Mouse (Mus musculus) hindbrain, postnatal 0 days (tissue): ENCODE measurements around the gene Rapgef4. TPM values are rescaled to one million over a fixed set of nuclear protein-coding genes. Genes with fewer than 3 reads are reported as not detected.

Experiments
- ATAC-seq: fragments of 200-750 bp; cut with Nextera tagmentation; 2 replicates; pipeline ENCODE4 v1.8.0; 2017; ENCODE audit warnings: mild to moderate bottlenecking, moderate TSS enrichment, moderate library complexity
- DNase-seq: peaks from one replicate; pipeline ENCODE4 v3.0.0-alpha.2; 2015; ENCODE audit warnings: low spot score
- H3K27ac ChIP-seq: fragments of 300-500 bp; sonication (generic); 2 replicates; pipeline ENCODE4 v1.5.1; 2014; ENCODE audit warnings: mild to moderate bottlenecking
- H3K27me3 ChIP-seq: fragments of 300-500 bp; sonication (generic); 2 replicates; pipeline ENCODE4 v1.6.1; 2014; ENCODE audit warnings: low read length, mixed read lengths; ENCODE audit not compliant: insufficient read depth
- H3K36me3 ChIP-seq: fragments of 300-500 bp; sonication (generic); 2 replicates; pipeline ENCODE4 v1.6.1; 2014; ENCODE audit warnings: low read length, mixed read lengths; ENCODE audit not compliant: insufficient read depth
- H3K4me1 ChIP-seq: fragments of 300-500 bp; sonication (generic); 2 replicates; pipeline ENCODE4 v1.6.1; 2014; ENCODE audit warnings: antibody characterized with exemption, low read length, mixed read lengths; ENCODE audit not compliant: insufficient read depth
- H3K4me2 ChIP-seq: fragments of 300-500 bp; sonication (generic); 2 replicates; pipeline ENCODE4 v1.6.1; 2014; ENCODE audit warnings: low read depth, mild to moderate bottlenecking, low read length, moderate library complexity, mixed read lengths
- H3K4me3 ChIP-seq: fragments of 300-500 bp; sonication (generic); 2 replicates; pipeline ENCODE4 v1.5.1; 2014; ENCODE audit warnings: low read length
- H3K9ac ChIP-seq: fragments of 300-500 bp; sonication (generic); replicated peaks from 2 replicates; pipeline ENCODE4 v1.6.1; 2014; ENCODE audit warnings: mild to moderate bottlenecking, low read length, moderate library complexity, mixed read lengths
- H3K9me3 ChIP-seq: fragments of 300-500 bp; sonication (generic); 2 replicates; pipeline ENCODE4 v1.6.1; 2016; ENCODE audit warnings: low read length, mixed read lengths
- CTCF ChIP-seq: IDR thresholded peaks from 2 replicates; pipeline ENCODE4 v1.5.1; 2016; ENCODE audit warnings: antibody characterized with exemption, control low read depth, low read depth
- WGBS: fragments of 180-500 bp; shearing (Covaris S2); extraction: QIAGEN DNeasy Blood & Tissue Kit; methylation state at CpG from one replicate; pipeline ENCODE4 v1.1.7; 2014; 5-methylcytosine and 5-hydroxymethylcytosine counted together
- polyA plus RNA-seq: library from polyadenylated mRNA; unstranded; fragments of >200 nt; fragmentation: Nextera tagmentation; extraction: Ambion mirVana; gene quantifications from 2 replicates; pipeline ENCODE4 v1.2.1, GENCODE M21; 2015
- total RNA-seq: library from RNA; depleted of rRNA; stranded (reverse); fragments of >200 nt; gene quantifications from 2 replicates; pipeline ENCODE4 v1.2.3, GENCODE M21; 2014

Rapgef4 gene
- total and polyA plus RNA-seq, 2 experiments from 2014 or later: 47.3 to 104 TPM

GRCm38 (mm10) chr2:72221706-72222105, 240.7 kb downstream of the Rapgef4 start:
- 50% methylated on average over 7 of the region's 7 CpGs for whole genome bisulfite sequencing
- DNase-seq (no peak), ATAC-seq (no peak)
- H3K36me3 ChIP-seq: no peaks in the 10 kb centered on the region
- H3K27ac ChIP-seq: no peak overlapping the region
- TF ChIP-seq CTCF: no peak
- H3K9ac ChIP-seq: no peak overlapping the region
- H3K4me2 ChIP-seq: no peak overlapping the region
- no peaks in the 10 kb centered on the region for H3K4me1 ChIP-seq
- H3K4me3 ChIP-seq: no peak overlapping the region
- no peaks in the 10 kb centered on the region for H3K27me3 ChIP-seq
- H3K9me3 ChIP-seq: no peaks in the 10 kb centered on the region

GRCm38 (mm10) chr2:72222276-72222675, 241.2 kb downstream of the Rapgef4 start:
- Histone ChIP-seq H3K4me3 (no peak overlapping the region), H3K27me3 (no peaks in the 10 kb centered on the region), H3K36me3 (no peaks in the 10 kb centered on the region), H3K27ac (no peak overlapping the region), H3K9ac (no peak overlapping the region), H3K4me2 (no peak overlapping the region), H3K4me1 (no peaks in the 10 kb centered on the region), H3K9me3 (no peaks in the 10 kb centered on the region)
- 85% methylated on average over 4 of the region's 4 CpGs for WGBS
- no peak for TF ChIP-seq CTCF
- DNase-seq (no peak), ATAC-seq (no peak)

GRCm38 (mm10) chr2:72222736-72223455, 241.9 kb downstream of the Rapgef4 start:
- ATAC-seq (no peak), DNase-seq (no peak)
- Histone ChIP-seq H3K27me3 (no peaks in the 10 kb centered on the region), H3K27ac (no peak overlapping the region), H3K9ac (no peak overlapping the region), H3K4me3 (no peak overlapping the region), H3K9me3 (no peaks in the 10 kb centered on the region), H3K4me2 (no peak overlapping the region), H3K36me3 (no peaks in the 10 kb centered on the region), H3K4me1 (no peaks in the 10 kb centered on the region)
- no peak for TF ChIP-seq CTCF
- WGBS: 81% methylated on average over 16 of the region's 16 CpGs

GRCm38 (mm10) chr2:72223479-72223878, 242.4 kb downstream of the Rapgef4 start:
- Histone ChIP-seq H3K4me1 (no peaks in the 10 kb centered on the region), H3K4me3 (no peak overlapping the region), H3K9ac (no peak overlapping the region), H3K27me3 (no peaks in the 10 kb centered on the region), H3K36me3 (no peaks in the 10 kb centered on the region), H3K9me3 (no peaks in the 10 kb centered on the region), H3K4me2 (no peak overlapping the region), H3K27ac (no peak overlapping the region)
- ATAC-seq: no peak
- DNase-seq: no peak
- TF ChIP-seq CTCF: no peak
- 66% methylated on average over 5 of the region's 5 CpGs for WGBS

GRCm38 (mm10) chr2:72226006-72226405, 245.0 kb downstream of the Rapgef4 start:
- 95% methylated on average over 6 of the region's 6 CpGs for WGBS
- no peak overlapping the region for H3K4me3 ChIP-seq
- TF ChIP-seq CTCF: no peak
- no peaks in the 10 kb centered on the region for H3K36me3 ChIP-seq
- H3K4me1 ChIP-seq: no peaks in the 10 kb centered on the region
- no peak overlapping the region for H3K4me2 ChIP-seq
- H3K9me3 ChIP-seq: no peaks in the 10 kb centered on the region
- no peaks in the 10 kb centered on the region for H3K27me3 ChIP-seq
- no peak overlapping the region for H3K9ac ChIP-seq
- DNase-seq (no peak), ATAC-seq (no peak)
- no peak overlapping the region for H3K27ac ChIP-seq

- Histone ChIP-seq H3K9me3 (no peaks in the 10 kb centered on the region), H3K9ac (no peak overlapping the region), H3K4me1 (no peaks in the 10 kb centered on the region), H3K4me3 (no peak overlapping the region), H3K4me2 (no peak overlapping the region), H3K36me3 (no peaks in the 10 kb centered on the region), H3K27ac (no peak overlapping the region), H3K27me3 (no peaks in the 10 kb centered on the region)
- no peak for TF ChIP-seq CTCF
- ATAC-seq: no peak
- 96% methylated on average over 6 of the region's 6 CpGs for WGBS
- DNase-seq: no peak
Measured at GRCm38 (mm10) chr2:72227416-72227815, 246.4 kb downstream of the Rapgef4 start.

- ATAC-seq (no peak), DNase-seq (no peak)
- no peaks in the 10 kb centered on the region for H3K36me3 ChIP-seq
- no peak for TF ChIP-seq CTCF
- no peaks in the 10 kb centered on the region for H3K27me3 ChIP-seq
- no peak overlapping the region for H3K4me2 ChIP-seq
- H3K4me1 ChIP-seq: no peaks in the 10 kb centered on the region
- WGBS: 67% methylated on average over 14 of the region's 14 CpGs
- H3K9ac ChIP-seq: no peak overlapping the region
- H3K27ac ChIP-seq: no peak overlapping the region
- H3K9me3 ChIP-seq: no peaks in the 10 kb centered on the region
- no peak overlapping the region for H3K4me3 ChIP-seq
Measured at GRCm38 (mm10) chr2:72228881-72229280, 247.8 kb downstream of the Rapgef4 start.
